Mouse (Mus musculus) lung, adult 10 weeks (tissue): Measurements from ENCODE around the gene Fez2. TPM values are rescaled to one million over a fixed set of nuclear protein-coding genes. Genes with fewer than 3 reads are reported as not detected.

ENCODE experiments used
- polyA plus RNA-seq: library from polyadenylated mRNA; stranded (reverse); fragments of 350-450 nt; fragmentation: Illumina TruSeq; extraction: RNeasy Lipid Tissue Mini Kit (QIAGEN cat#74804); gene quantifications from one replicate; pipeline ENCODE4 v1.2.3, GENCODE M21; 2014; ENCODE audit warnings: low read depth, low replicate concordance; ENCODE audit not compliant: insufficient read depth

Gene Fez2
- 38.1 TPM for polyA plus RNA-seq

DNA sequence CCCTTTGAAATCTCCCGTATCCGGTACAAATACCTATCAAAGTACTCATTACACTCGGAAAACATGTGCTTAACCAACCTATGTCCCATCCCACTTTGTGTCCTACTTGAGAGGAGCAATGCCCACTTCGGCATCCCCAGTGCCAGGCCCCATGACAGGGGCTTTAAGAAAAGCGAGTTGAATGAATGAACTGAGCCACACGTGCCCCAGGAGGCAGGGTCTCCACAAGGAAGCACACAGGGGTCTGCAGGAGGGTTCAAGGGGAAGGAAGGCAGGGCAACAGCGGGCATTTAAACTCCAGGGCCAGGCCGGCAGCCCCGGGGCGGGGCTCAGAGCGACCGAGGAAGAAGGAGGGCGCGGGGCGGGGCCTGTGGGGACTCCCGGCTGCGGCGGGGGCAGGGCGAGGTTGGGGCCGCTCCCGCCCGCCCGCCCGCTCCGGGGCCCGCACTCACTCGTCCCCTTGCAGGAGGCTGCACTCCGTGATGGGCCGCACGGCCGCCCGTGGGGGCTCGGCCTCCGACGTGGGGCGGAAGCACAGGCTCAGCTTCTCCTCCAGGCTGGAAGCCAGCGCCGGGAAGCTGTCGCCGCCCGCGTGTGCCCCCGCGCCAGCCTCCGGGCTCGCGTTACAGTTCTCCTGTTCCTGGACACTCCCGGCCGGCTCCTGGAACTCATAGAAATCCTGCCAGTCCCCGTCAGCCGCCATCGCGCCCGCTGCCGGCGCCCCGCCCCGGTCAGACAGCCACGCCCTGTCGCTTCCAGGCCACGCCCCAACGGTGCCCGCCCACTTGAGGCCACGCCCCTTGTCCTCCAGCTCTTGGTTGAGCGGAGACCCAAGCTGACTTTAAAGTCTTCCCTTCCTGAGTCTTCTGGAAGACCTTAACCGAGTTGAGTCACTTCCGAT is at the start of gene Fez2:
Fez2 (minus strand) TSS at position 772 of the 901 bp plus-strand sequence.

Other genes with a start within 250 kb of the Fez2 start
- 21.4 TPM for gene Crim1, start 217.9 kb downstream of the Fez2 start, polyA plus RNA-seq
- gene Vit, start 89.9 kb upstream of the Fez2 start, polyA plus RNA-seq: 0.91 TPM